Comparison of ENCODE assay signal across 7 mouse cellular contexts in genomic region chrX:48094658-48095057, GRCm38 (mm10). TPM values are rescaled to one million over a fixed set of nuclear protein-coding genes. Genes with fewer than 3 reads are reported as not detected.
DNase-seq lines count a peak whose midpoint lies in the region; ATAC-seq and TF ChIP-seq lines count a peak whose summit lies in the region.

No protein-coding gene starts in this region.

- no peaks in the 10 kb centered on the region for H3K27me3 ChIP-seq in kidney, postnatal 0 days (ENCODE audit: insufficient read depth, low read length)
- no peaks in the 10 kb centered on the region for H3K27me3 ChIP-seq in kidney, embryonic 14.5 days (ENCODE audit: control insufficient read depth, insufficient read depth, low read length)
- H3K27me3 ChIP-seq in embryonic facial prominence, embryonic 11.5 days (ENCODE audit: control insufficient read depth, insufficient read depth, low read length): no peaks in the 10 kb centered on the region

- no peak overlapping the region for H3K4me2 ChIP-seq in kidney, postnatal 0 days (ENCODE audit: low read length)
- no peak overlapping the region for H3K4me2 ChIP-seq in kidney, embryonic 14.5 days (replicated peaks; ENCODE audit: low read depth, low read length)
- H3K4me2 ChIP-seq in embryonic facial prominence, embryonic 11.5 days (ENCODE audit: low read depth, low read length): no peak overlapping the region

- TF ChIP-seq CTCF in kidney, postnatal 0 days (IDR thresholded peaks at IDR 0.05; ENCODE audit: low read depth): peak; percentile 66

- no peak for DNase-seq in kidney, postnatal 0 days (ENCODE audit: low spot score)
- DNase-seq in NIH3T3 (ENCODE audit: low read depth): peak; percentile 18
- DNase-seq in embryonic facial prominence, embryonic 11.5 days (ENCODE audit: low spot score): peak; percentile 15
- DNase-seq in spleen, postnatal 4 days (ENCODE audit: low spot score in 2 of 2): peak; percentile 51 to 76
- DNase-seq in layer of hippocampus, postnatal 36 days: no peak
- no peak for DNase-seq in urinary bladder, adult 18-20 months (ENCODE audit: low spot score in 2 of 2)

- WGBS in kidney, postnatal 0 days: 69% methylated on average over 4 of the region's 4 CpGs
- 71% methylated on average over 4 of the region's 4 CpGs for WGBS in kidney, embryonic 14.5 days
- WGBS in embryonic facial prominence, embryonic 11.5 days: 71% methylated on average over 4 of the region's 4 CpGs

- no peaks in the 10 kb centered on the region for H3K36me3 ChIP-seq in kidney, postnatal 0 days (ENCODE audit: insufficient read depth, low read length)
- no peaks in the 10 kb centered on the region for H3K36me3 ChIP-seq in kidney, embryonic 14.5 days (ENCODE audit: control insufficient read depth, insufficient read depth, low read length)
- no peaks in the 10 kb centered on the region for H3K36me3 ChIP-seq in embryonic facial prominence, embryonic 11.5 days (replicated peaks; ENCODE audit: control insufficient read depth, insufficient read depth, low read depth, low read length)

- no peak overlapping the region for H3K27ac ChIP-seq in kidney, postnatal 0 days
- no peak overlapping the region for H3K27ac ChIP-seq in kidney, embryonic 14.5 days (ENCODE audit: low read depth, low read length)
- no peak overlapping the region for H3K27ac ChIP-seq in embryonic facial prominence, embryonic 11.5 days (replicated peaks; ENCODE audit: low read depth, low read length)

- no peak overlapping the region for H3K4me3 ChIP-seq in kidney, postnatal 0 days (replicated peaks; ENCODE audit: low read depth, low read length)
- no peak overlapping the region for H3K4me3 ChIP-seq in kidney, embryonic 14.5 days (ENCODE audit: low read length)
- H3K4me3 ChIP-seq in embryonic facial prominence, embryonic 11.5 days (ENCODE audit: low read depth, low read length): no peak overlapping the region

- H3K9me3 ChIP-seq in kidney, postnatal 0 days (replicated peaks; ENCODE audit: low read length): no peaks in the 10 kb centered on the region
- H3K9me3 ChIP-seq in kidney, embryonic 14.5 days (ENCODE audit: control insufficient read depth, low read length): no peaks in the 10 kb centered on the region
- no peaks in the 10 kb centered on the region for H3K9me3 ChIP-seq in embryonic facial prominence, embryonic 11.5 days (replicated peaks; ENCODE audit: control insufficient read depth, low read length)

- no peak overlapping the region for H3K9ac ChIP-seq in kidney, postnatal 0 days (ENCODE audit: low read depth, low read length)
- H3K9ac ChIP-seq in kidney, embryonic 14.5 days (ENCODE audit: low read depth, low read length): no peak overlapping the region
- H3K9ac ChIP-seq in embryonic facial prominence, embryonic 11.5 days (replicated peaks; ENCODE audit: low read length): no peak overlapping the region

- H3K4me1 ChIP-seq in kidney, postnatal 0 days (replicated peaks; ENCODE audit: insufficient read depth, low read length): no peaks in the 10 kb centered on the region
- H3K4me1 ChIP-seq in kidney, embryonic 14.5 days (ENCODE audit: control insufficient read depth, insufficient read depth, low read length): no peaks in the 10 kb centered on the region
- H3K4me1 ChIP-seq in embryonic facial prominence, embryonic 11.5 days (ENCODE audit: control insufficient read depth, insufficient read depth, low read length): no peaks in the 10 kb centered on the region

- no peak for ATAC-seq in kidney, postnatal 0 days (replicated peaks; ENCODE audit: low FRiP score, low read depth)
- no peak for ATAC-seq in kidney, embryonic 14.5 days (ENCODE audit: low FRiP score, low TSS enrichment)
- no peak for ATAC-seq in embryonic facial prominence, embryonic 11.5 days (replicated peaks; ENCODE audit: insufficient number of reproducible peaks, low FRiP score, low TSS enrichment, low read depth)

RNA-seq across cellular contexts. Expression of gene Xpnpep2, which starts 13.9 kb away (rescaled TPM):
- 12.7 and 14.0 TPM in 2 replicates for polyA plus RNA-seq in kidney, postnatal 0 days (2015; fragmentation: Nextera tagmentation; extraction: Ambion mirVana)
- polyA plus RNA-seq in kidney, embryonic 14.5 days (2014; fragmentation: Nextera tagmentation; extraction: Ambion mirVana): 2.3 and 3.5 TPM in 2 replicates
- polyA plus RNA-seq in embryonic facial prominence, embryonic 11.5 days (2014; fragmentation: Nextera tagmentation; extraction: Ambion mirVana): 2.5 and 2.7 TPM in 2 replicates
- 1 to 10 TPM in 1 of 2 experiments, under 1 TPM in 1; 0.35 to 1.4 TPM for total RNA-seq in layer of hippocampus, postnatal 36 days (2021)

RNA-seq across cellular contexts. Expression of gene Sash3, which starts 51.6 kb away (rescaled TPM):
- polyA plus RNA-seq in kidney, postnatal 0 days (2015; fragmentation: Nextera tagmentation; extraction: Ambion mirVana): 1.1 and 1.2 TPM in 2 replicates
- polyA plus RNA-seq in kidney, embryonic 14.5 days (2014; fragmentation: Nextera tagmentation; extraction: Ambion mirVana): 1.2 and 1.4 TPM in 2 replicates
- polyA plus RNA-seq in embryonic facial prominence, embryonic 11.5 days (2014; fragmentation: Nextera tagmentation; extraction: Ambion mirVana): 1.5 and 1.8 TPM in 2 replicates
- 1 to 10 TPM; 1.5 TPM for total RNA-seq in layer of hippocampus, postnatal 36 days (2021)

Comparison
In these comparisons a context has a peak if more than half of its experiments do, and no peak if none do; other contexts are left out.
1. DNase-seq: peak in NIH3T3 (single experiment), embryonic facial prominence, embryonic 11.5 days (single experiment) and spleen, postnatal 4 days (2 of 2); none in kidney, postnatal 0 days (single experiment), layer of hippocampus, postnatal 36 days (0 of 2) and urinary bladder, adult 18-20 months (0 of 2).